Mouse (Mus musculus) forebrain, embryonic 11.5 days (tissue): ENCODE results near the gene Hspa1b. TPM values are rescaled to one million over a fixed set of nuclear protein-coding genes. Genes with fewer than 3 reads are reported as not detected.

Experiments used
- ATAC-seq: fragments of 200-750 bp; cut with Nextera tagmentation; replicated peaks from 2 replicates; pipeline ENCODE4 v1.8.0; 2017; ENCODE audit warnings: moderate TSS enrichment; ENCODE audit not compliant: low FRiP score
- DNase-seq: peaks from one replicate; pipeline ENCODE4 v3.0.0-alpha.2; 2017; ENCODE audit warnings: low spot score
- H3K27ac ChIP-seq: fragments of 300-500 bp; sonication (generic); 2 replicates; pipeline ENCODE4 v1.5.1; 2014; ENCODE audit warnings: low read depth, low read length
- H3K27me3 ChIP-seq: fragments of 300-500 bp; sonication (generic); 2 replicates; pipeline ENCODE4 v1.6.1; 2014; ENCODE audit warnings: mild to moderate bottlenecking, low read length, mixed read lengths; ENCODE audit not compliant: control insufficient read depth, insufficient read depth
- H3K36me3 ChIP-seq: fragments of 300-500 bp; sonication (generic); 2 replicates; pipeline ENCODE4 v1.6.1; 2014; ENCODE audit warnings: mild to moderate bottlenecking, low read length, moderate library complexity, mixed read lengths; ENCODE audit not compliant: control insufficient read depth, insufficient read depth
- H3K4me1 ChIP-seq: fragments of 300-500 bp; sonication (generic); replicated peaks from 2 replicates; pipeline ENCODE4 v1.6.1; 2014; ENCODE audit warnings: low read length, mixed read lengths; ENCODE audit not compliant: control insufficient read depth, insufficient read depth
- H3K4me2 ChIP-seq: fragments of 300-500 bp; sonication (generic); 2 replicates; pipeline ENCODE4 v1.6.1; 2014; ENCODE audit warnings: low read depth, mild to moderate bottlenecking, low read length, moderate library complexity, mixed read lengths; ENCODE audit not compliant: severe bottlenecking
- H3K4me3 ChIP-seq: fragments of 300-500 bp; sonication (generic); 2 replicates; pipeline ENCODE4 v1.5.1; 2014; ENCODE audit warnings: low read depth, low read length
- H3K9ac ChIP-seq: fragments of 300-500 bp; sonication (generic); 2 replicates; pipeline ENCODE4 v1.6.1; 2014; ENCODE audit warnings: low read length
- H3K9me3 ChIP-seq: fragments of 300-500 bp; sonication (generic); 2 replicates; pipeline ENCODE4 v1.6.1; 2016; ENCODE audit warnings: low read length, mixed read lengths; ENCODE audit not compliant: control insufficient read depth
- WGBS: fragments of 180-500 bp; shearing (Covaris S2); extraction: QIAGEN DNeasy Blood & Tissue Kit; methylation state at CpG from one replicate; pipeline ENCODE4 v1.1.7; 2014; 5-methylcytosine and 5-hydroxymethylcytosine counted together
- polyA plus RNA-seq: library from polyadenylated mRNA; unstranded; fragments of >200 nt; fragmentation: Nextera tagmentation; extraction: Ambion mirVana; gene quantifications from 2 replicates; pipeline ENCODE4 v1.2.1, GENCODE M21; 2014

Hspa1b gene
- polyA plus RNA-seq, 1 experiment from 2014 or later, result not detected

DNA sequence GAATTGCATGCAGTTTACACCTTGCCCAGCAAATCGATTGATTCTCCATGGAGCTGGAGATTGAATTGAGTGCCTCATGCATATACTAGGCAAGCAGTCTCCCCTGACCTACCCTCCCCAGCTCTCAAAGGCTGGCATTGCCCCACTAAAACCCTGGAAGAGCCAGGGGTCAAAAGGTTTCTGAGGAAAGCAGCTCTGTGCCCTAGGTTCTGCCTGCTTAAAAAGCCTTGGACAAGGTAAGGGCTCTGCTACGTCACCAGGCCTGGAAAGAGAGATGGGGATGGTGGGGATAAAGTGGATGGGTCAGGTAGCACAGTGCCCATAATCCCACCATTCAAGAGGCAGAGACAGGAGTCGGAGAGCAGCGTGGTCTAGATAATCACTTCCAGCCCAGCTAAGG, 4.2 kb downstream of the Hspa1b start:
- 75% methylated on average over 4 of the region's 4 CpGs for WGBS
- DNase-seq, result no peak
- Histone ChIP-seq H3K4me2 (no peak overlapping the region), H3K9ac (no peak overlapping the region), H3K27ac (no peak overlapping the region), H3K36me3 (peaks cover 6% of the 10 kb centered on the region; the same call in 1 of the 2 replicates), H3K27me3 (peaks cover 8% of the 10 kb centered on the region; the same call in 1 of the 2 replicates), H3K4me3 (no peak overlapping the region), H3K9me3 (no peaks in the 10 kb centered on the region), H3K4me1 (peaks cover 8% of the 10 kb centered on the region; the same call in 1 of the 2 replicates)
- ATAC-seq, result no peak

DNA sequence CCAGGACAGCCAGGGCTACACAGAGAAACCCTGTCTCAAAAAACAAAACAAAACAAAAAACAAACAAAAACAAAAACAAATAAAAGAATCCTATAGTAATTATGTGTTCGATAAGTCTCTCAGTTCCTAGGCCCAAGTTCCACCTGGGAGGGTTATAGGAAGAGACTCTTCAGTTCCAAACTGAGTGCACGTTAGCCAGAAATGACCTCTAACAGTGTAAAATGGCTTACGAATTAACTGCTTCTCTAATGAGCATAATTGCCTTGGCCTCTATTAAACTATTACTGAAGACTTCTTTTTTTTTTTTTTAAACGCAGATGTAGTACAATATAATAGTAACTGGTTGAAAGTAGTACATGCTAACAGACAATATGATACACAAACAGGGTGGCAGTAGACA, 5.1 kb downstream of the Hspa1b start:
- Histone ChIP-seq H3K27me3 (peaks cover 8% of the 10 kb centered on the region; the same call in 1 of the 2 replicates), H3K36me3 (peaks cover 11% of the 10 kb centered on the region; the same call in 1 of the 2 replicates), H3K9ac (no peak overlapping the region), H3K27ac (no peak overlapping the region), H3K9me3 (no peaks in the 10 kb centered on the region), H3K4me2 (no peak overlapping the region), H3K4me3 (no peak overlapping the region), H3K4me1 (peaks cover 6% of the 10 kb centered on the region; the same call in 1 of the 2 replicates)
- WGBS, result 86% methylated on average over 4 of the region's 4 CpGs
- DNase-seq, result no peak
- no peak for ATAC-seq

DNA sequence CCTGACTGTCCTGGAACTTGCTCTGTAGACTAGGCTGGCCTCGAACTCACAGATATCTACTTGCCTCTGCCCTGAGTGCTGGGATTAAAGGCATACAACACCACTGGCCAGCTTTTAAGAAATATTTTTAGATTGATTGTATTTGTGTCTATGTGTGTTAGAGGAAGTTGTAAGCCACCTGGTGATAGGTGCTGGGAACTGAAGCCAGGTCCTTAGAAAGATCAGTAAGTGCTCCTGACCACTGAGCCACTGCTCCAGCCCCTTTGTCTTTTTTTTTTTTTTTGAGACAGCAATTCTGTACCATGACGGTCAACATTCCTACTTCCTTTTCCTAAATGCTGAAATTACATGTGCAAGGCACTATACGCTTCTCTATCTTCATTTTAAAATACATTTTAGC, 5.8 kb downstream of the Hspa1b start:
- H3K36me3 ChIP-seq, result peaks cover 11% of the 10 kb centered on the region; the same call in 1 of the 2 replicates
- 89% methylated on average over 3 of the region's 3 CpGs for WGBS
- ATAC-seq (no peak), DNase-seq (no peak)
- H3K9ac ChIP-seq, result no peak overlapping the region
- H3K4me2 ChIP-seq, result no peak overlapping the region
- no peak overlapping the region for H3K27ac ChIP-seq
- H3K4me1 ChIP-seq, result peaks cover 6% of the 10 kb centered on the region; the same call in 1 of the 2 replicates
- peak overlapping the region; percentile 99; the same call in 1 of the 2 replicates for H3K4me3 ChIP-seq
- H3K9me3 ChIP-seq, result no peaks in the 10 kb centered on the region
- peaks cover 8% of the 10 kb centered on the region; the same call in 1 of the 2 replicates for H3K27me3 ChIP-seq

DNA sequence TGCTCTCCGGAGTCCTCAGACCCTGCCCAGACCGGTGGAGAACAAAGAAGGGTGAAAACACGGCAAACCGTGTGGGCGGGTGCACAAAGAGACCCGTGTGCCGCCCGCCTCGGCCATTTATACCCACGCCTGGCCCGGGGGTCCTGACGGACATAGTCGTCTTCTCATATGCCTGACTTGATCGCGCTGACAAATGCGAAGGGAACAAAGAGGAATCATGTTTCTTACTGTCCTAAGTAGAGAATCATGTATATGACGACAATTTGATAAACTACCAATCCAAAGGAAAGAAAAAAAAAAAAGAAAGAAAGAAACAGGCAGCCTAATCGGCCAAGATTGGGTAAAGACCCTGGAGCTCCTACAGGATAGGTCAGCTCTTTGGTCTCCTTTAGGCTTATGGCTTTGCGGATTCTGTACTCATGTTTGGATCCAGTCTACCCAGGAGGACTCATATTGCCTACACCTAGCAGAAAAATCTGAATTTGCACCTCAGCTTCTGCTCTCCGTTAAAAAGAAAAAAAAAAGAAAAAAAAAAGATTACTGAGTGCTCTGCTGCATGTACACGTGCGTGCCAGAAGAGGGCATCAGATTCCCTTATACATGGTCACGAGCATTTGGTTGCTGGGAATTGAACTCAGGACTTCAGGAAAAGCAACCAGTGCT, 6.5 kb downstream of the Hspa1b start:
- Histone ChIP-seq H3K4me3 (peak overlapping the region; percentile 99), H3K36me3 (peaks cover 11% of the 10 kb centered on the region; the same call in 1 of the 2 replicates), H3K9ac (peak overlapping the region; percentile 100), H3K27ac (peak overlapping the region; percentile 93), H3K27me3 (peaks cover 8% of the 10 kb centered on the region; the same call in 1 of the 2 replicates), H3K4me2 (peak overlapping the region; percentile 97), H3K4me1 (peaks cover 6% of the 10 kb centered on the region; the same call in 1 of the 2 replicates), H3K9me3 (no peaks in the 10 kb centered on the region)
- WGBS, result under 1% methylated on average over 23 of the region's 23 CpGs
- DNase-seq, result peak; percentile 93
- ATAC-seq, result peak; percentile 89

DNA sequence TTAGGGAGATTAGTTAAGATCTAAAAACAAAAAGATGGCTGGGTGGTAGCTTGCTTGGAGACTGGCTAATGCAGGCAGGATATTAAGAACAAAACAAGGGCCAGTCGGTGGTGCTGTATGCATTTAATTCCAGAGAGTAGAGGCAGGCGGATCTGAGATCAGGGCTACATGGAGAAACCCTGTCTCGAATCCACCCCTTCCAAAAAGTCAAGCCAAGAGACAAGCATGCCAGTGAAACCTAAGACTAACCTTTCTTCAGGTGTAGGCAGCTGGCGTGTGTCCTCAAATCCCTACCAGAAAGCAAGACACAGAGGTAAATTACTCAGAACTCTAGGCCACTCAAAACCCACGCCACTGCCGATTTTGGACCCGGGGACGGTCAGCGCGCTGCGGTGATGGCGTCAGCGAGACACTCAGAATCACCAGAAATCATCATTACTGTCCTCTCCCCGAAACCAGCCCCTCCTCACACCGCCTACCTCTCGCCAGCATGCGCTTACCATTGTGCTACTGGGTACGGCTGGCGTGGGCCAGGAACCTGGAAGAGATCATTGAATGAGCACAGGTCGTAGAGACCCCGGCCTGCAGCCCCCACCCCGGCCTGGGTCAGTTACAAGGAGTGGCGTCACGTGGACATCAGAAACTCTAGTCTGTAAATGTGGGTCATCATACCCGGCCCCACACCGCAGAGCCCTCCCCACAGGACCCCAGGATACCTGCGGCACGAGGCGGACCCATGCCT, 7.2 kb downstream of the Hspa1b start:
- Histone ChIP-seq H3K4me3 (peak overlapping the region; percentile 99), H3K4me2 (peak overlapping the region; percentile 97), H3K36me3 (peaks cover 11% of the 10 kb centered on the region; the same call in 1 of the 2 replicates), H3K27me3 (peaks cover 8% of the 10 kb centered on the region; the same call in 1 of the 2 replicates), H3K27ac (peak overlapping the region; percentile 93), H3K9ac (peak overlapping the region; percentile 100), H3K9me3 (no peaks in the 10 kb centered on the region), H3K4me1 (peaks cover 6% of the 10 kb centered on the region; the same call in 1 of the 2 replicates)
- ATAC-seq (no peak; the same call in 1 of the 2 replicates), DNase-seq (no peak)
- WGBS, result under 1% methylated on average over 29 of the region's 29 CpGs

DNA sequence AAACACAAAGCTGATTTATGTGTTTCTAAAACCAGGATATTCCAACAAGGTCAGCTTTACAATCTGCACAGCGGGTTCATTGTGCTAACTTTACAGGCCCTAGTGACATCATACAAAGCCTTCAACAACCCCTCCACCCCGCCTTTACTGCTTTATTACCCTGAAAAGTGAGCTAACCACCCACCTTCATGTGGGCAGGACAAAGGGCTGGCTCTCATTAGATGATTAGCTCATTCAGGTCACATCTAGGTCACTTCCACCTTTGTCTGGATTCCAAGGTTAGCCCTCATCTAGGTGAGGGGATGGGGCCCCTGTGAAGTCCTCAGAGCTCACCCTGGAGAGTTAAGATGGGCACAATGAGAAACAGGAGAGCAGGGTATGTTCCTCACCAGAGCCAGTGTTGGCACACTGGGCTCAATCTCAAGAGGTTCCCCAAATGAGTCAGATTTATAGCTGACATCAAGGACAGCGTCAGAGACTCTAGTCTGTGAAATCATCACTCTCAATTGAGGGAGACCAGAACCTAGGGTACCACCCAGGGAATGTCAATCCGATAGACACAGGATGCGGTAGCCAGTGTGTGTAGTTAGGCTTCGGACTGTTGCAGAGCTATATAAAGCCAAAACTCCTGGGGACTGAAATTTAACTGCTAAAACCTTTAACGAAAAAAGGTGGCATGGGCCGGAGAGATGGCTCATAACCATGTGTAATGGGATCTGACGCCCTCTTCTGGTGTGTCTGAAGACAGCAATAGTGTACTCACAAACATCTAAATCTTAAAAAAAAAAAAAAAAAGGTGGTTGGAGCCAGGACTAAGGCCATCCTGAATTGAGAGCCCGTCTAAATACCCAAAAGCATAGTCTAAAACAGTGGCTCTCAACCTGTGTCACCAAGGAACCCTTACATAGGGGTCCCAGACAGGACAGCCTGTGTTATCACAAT, 8.3 kb downstream of the Hspa1b start:
- Histone ChIP-seq H3K4me1 (peaks cover 6% of the 10 kb centered on the region; the same call in 1 of the 2 replicates), H3K4me3 (peak overlapping the region; percentile 99), H3K27me3 (peaks cover 3% of the 10 kb centered on the region; the same call in 1 of the 2 replicates), H3K9ac (peak overlapping the region; percentile 100), H3K27ac (peak overlapping the region; percentile 93), H3K4me2 (peak overlapping the region; percentile 97), H3K9me3 (no peaks in the 10 kb centered on the region), H3K36me3 (peaks cover 11% of the 10 kb centered on the region; the same call in 1 of the 2 replicates)
- no peak for ATAC-seq
- DNase-seq, result no peak
- WGBS, result 31% methylated on average over 10 of the region's 10 CpGs

DNA sequence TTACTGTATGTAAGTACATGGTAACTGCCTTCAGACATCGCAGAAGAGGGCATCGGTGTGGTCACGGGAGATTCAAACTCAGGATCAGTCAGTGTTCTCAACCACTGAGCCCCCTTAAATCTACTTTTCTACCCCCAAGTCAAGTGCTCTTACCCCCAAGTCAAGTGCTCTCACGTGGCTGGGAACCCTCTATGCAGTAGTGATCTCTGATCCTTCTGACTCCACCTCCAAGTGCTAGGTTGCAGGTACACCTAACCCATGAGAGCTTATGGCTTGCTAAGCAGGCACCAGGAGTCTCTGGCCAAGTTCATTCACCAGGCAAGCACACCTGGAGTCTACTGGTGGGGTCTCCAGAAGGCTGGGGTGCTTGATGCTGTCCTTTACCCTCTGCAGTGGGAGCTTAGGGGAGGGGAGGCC, 9.5 kb downstream of the Hspa1b start:
- H3K27me3 ChIP-seq, result no peaks in the 10 kb centered on the region
- peak overlapping the region; percentile 23; the same call in 1 of the 2 replicates for H3K9ac ChIP-seq
- no peak for ATAC-seq
- peaks cover 11% of the 10 kb centered on the region; the same call in 1 of the 2 replicates for H3K36me3 ChIP-seq
- H3K4me1 ChIP-seq, result peaks cover 6% of the 10 kb centered on the region; the same call in 1 of the 2 replicates
- H3K27ac ChIP-seq, result no peak overlapping the region
- 35% methylated on average over 4 of the region's 4 CpGs for WGBS
- peak; percentile 62 for DNase-seq
- no peak overlapping the region for H3K4me2 ChIP-seq
- 0 out of 2 replicates have a peak overlapping the region, but pooled peaks have one; percentile 99 for H3K4me3 ChIP-seq
- no peaks in the 10 kb centered on the region for H3K9me3 ChIP-seq
